Comparison of ENCODE assay signal across 7 mouse cellular contexts in the genomic region with DNA sequence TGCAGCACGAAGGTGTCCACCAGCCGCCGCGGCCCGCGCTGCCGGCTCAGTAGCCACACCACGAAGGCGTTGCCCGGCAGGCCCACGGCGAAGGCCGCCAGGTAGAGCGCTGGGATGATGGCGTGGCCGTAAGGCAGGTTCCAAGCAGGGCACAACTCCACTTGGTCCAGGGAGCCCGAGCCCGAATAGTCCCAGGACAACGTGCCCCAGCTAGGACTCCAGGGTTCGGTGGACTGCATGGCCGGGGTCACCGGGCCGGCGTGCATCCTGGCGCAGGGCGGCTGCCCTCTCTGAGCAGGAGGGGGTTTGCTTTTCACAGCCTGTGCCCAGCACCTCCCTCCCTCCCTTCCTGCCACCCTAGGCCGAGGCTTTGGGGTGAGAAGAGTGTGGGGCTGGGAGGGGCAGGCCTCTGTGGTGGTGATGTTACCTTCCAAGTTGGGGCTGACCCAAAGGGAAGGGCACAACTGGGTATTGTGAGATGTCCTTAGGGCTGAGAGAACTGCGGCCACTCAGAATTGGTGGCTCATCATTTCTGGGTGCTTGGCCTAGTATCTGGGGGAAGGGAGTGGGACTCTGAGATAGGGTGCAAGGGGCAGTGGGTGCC. TPM values are rescaled to one million over a fixed set of nuclear protein-coding genes. Genes with fewer than 3 reads are reported as not detected.
DNase-seq lines count a peak whose midpoint lies in the region; ATAC-seq and TF ChIP-seq lines count a peak whose summit lies in the region.

Gpr25 (minus strand) TSS at position 239 of the 604 bp plus-strand sequence.

- H3K9me3 ChIP-seq in lung, embryonic 14.5 days (ENCODE audit: low read depth, low read length), result no peaks in the 10 kb centered on the region
- no peaks in the 10 kb centered on the region for H3K9me3 ChIP-seq in forebrain, embryonic 10.5 days
- H3K9me3 ChIP-seq in intestine, embryonic 15.5 days, result no peaks in the 10 kb centered on the region
- no peaks in the 10 kb centered on the region for H3K9me3 ChIP-seq in neural tube, embryonic 13.5 days

- H3K4me3 ChIP-seq in lung, embryonic 14.5 days (ENCODE audit: low read depth, low read length), result peak within 1 kb of the TSS; percentile 51
- H3K4me3 ChIP-seq in forebrain, embryonic 10.5 days, result peak within 1 kb of the TSS; percentile 63
- peak within 1 kb of the TSS; percentile 55 for H3K4me3 ChIP-seq in intestine, embryonic 15.5 days (replicated peaks)
- H3K4me3 ChIP-seq in neural tube, embryonic 13.5 days, result peak within 1 kb of the TSS; percentile 52

- H3K4me2 ChIP-seq in lung, embryonic 14.5 days, result peak within 1 kb of the TSS; percentile 94
- peak within 1 kb of the TSS; percentile 99 for H3K4me2 ChIP-seq in intestine, embryonic 15.5 days (replicated peaks)
- H3K4me2 ChIP-seq in neural tube, embryonic 13.5 days, result peak within 1 kb of the TSS; percentile 79

- H3K9ac ChIP-seq in lung, embryonic 14.5 days, result peak within 1 kb of the TSS; percentile 46
- peak within 1 kb of the TSS; percentile 49 for H3K9ac ChIP-seq in intestine, embryonic 15.5 days
- peak within 1 kb of the TSS; percentile 74 for H3K9ac ChIP-seq in neural tube, embryonic 13.5 days

- no peaks in the 10 kb centered on the region for H3K4me1 ChIP-seq in lung, embryonic 14.5 days (ENCODE audit: insufficient read depth)
- peaks cover 31% of the 10 kb centered on the region for H3K4me1 ChIP-seq in forebrain, embryonic 10.5 days
- H3K4me1 ChIP-seq in intestine, embryonic 15.5 days (replicated peaks), result peaks cover 13% of the 10 kb centered on the region
- peaks cover 24% of the 10 kb centered on the region for H3K4me1 ChIP-seq in neural tube, embryonic 13.5 days (replicated peaks)

- TF ChIP-seq CTCF in lung, embryonic 14.5 days (IDR thresholded peaks at IDR 0.05; ENCODE audit: low read depth), result no peak

- peaks cover 65% of the 10 kb centered on the region for H3K27me3 ChIP-seq in lung, embryonic 14.5 days (ENCODE audit: insufficient read depth, low read length)
- peaks cover 80% of the 10 kb centered on the region for H3K27me3 ChIP-seq in forebrain, embryonic 10.5 days (ENCODE audit: poor library complexity, severe bottlenecking)
- H3K27me3 ChIP-seq in intestine, embryonic 15.5 days (replicated peaks), result peaks cover 49% of the 10 kb centered on the region
- peaks cover 64% of the 10 kb centered on the region for H3K27me3 ChIP-seq in neural tube, embryonic 13.5 days

- no peak within 1 kb of the TSS for H3K27ac ChIP-seq in lung, embryonic 14.5 days (ENCODE audit: low read depth)
- H3K27ac ChIP-seq in forebrain, embryonic 10.5 days, result peak within 1 kb of the TSS; percentile 71
- H3K27ac ChIP-seq in intestine, embryonic 15.5 days, result no peak within 1 kb of the TSS
- 0 out of 2 replicates have a peak within 1 kb of the TSS, but pooled peaks have one; percentile 1 for H3K27ac ChIP-seq in neural tube, embryonic 13.5 days (replicated peaks)

- WGBS in lung, embryonic 14.5 days, result 10% methylated on average over 28 of the region's 28 CpGs
- WGBS in forebrain, embryonic 10.5 days, result 7% methylated on average over 28 of the region's 28 CpGs
- WGBS in intestine, embryonic 15.5 days, result 10% methylated on average over 28 of the region's 28 CpGs
- 9% methylated on average over 28 of the region's 28 CpGs for WGBS in neural tube, embryonic 13.5 days

- DNase-seq in lung, embryonic 14.5 days, result no peak
- DNase-seq in lung, postnatal 10 days, result no peak
- DNase-seq in forebrain, embryonic 10.5 days (ENCODE audit: extremely low spot score, low spot score), result no peak
- no peak for DNase-seq in frontal cortex, postnatal 36 days (ENCODE audit: low spot score in 2 of 2)
- DNase-seq in spleen, postnatal 14 days (ENCODE audit: low spot score in 2 of 2), result no peak

- H3K36me3 ChIP-seq in lung, embryonic 14.5 days (ENCODE audit: insufficient read depth), result no peaks in the 10 kb centered on the region
- H3K36me3 ChIP-seq in forebrain, embryonic 10.5 days (replicated peaks), result no peaks in the 10 kb centered on the region
- H3K36me3 ChIP-seq in intestine, embryonic 15.5 days, result no peaks in the 10 kb centered on the region
- no peaks in the 10 kb centered on the region for H3K36me3 ChIP-seq in neural tube, embryonic 13.5 days

- ATAC-seq in lung, embryonic 14.5 days (ENCODE audit: insufficient read depth), result peak; percentile 22; the same call in 1 of the 2 replicates
- ATAC-seq in intestine, embryonic 15.5 days, result peak; percentile 52
- ATAC-seq in neural tube, embryonic 13.5 days (ENCODE audit: low read depth), result peak; percentile 50

RNA-seq across cellular contexts. Expression of gene Gpr25, which starts in this region (rescaled TPM):
- not detected in 2 replicates for polyA plus RNA-seq in lung, embryonic 14.5 days (2014; fragmentation: Nextera tagmentation; extraction: Ambion mirVana)
- not detected in 2 replicates for polyA plus RNA-seq in forebrain, embryonic 10.5 days (2016; fragmentation: Nextera tagmentation; extraction: Ambion mirVana)
- not detected in 2 replicates for polyA plus RNA-seq in intestine, embryonic 15.5 days (2015; fragmentation: Nextera tagmentation; extraction: Ambion mirVana)
- 0.29 TPM in 2 replicates for polyA plus RNA-seq in neural tube, embryonic 13.5 days (2015; fragmentation: Nextera tagmentation; extraction: Ambion mirVana)

Comparison
In these comparisons a context has a peak if more than half of its experiments do, and no peak if none do; other contexts are left out.
1. Peak in ATAC-seq, H3K4me3 ChIP-seq, H3K9ac ChIP-seq and H3K4me2 ChIP-seq in lung, embryonic 14.5 days; RNA of the gene not detected or under 1 TPM.
2. Peak in ATAC-seq, H3K4me3 ChIP-seq, H3K9ac ChIP-seq and H3K4me2 ChIP-seq in intestine, embryonic 15.5 days; RNA of the gene not detected or under 1 TPM.
3. Peak in ATAC-seq, H3K4me3 ChIP-seq, H3K27ac ChIP-seq, H3K9ac ChIP-seq and H3K4me2 ChIP-seq in neural tube, embryonic 13.5 days; RNA of the gene not detected or under 1 TPM.